Mouse (Mus musculus) telencephalon, adult 2 months (tissue): Measurements from ENCODE around the gene Mmel1.

Source experiments
- DNase-seq: peaks from one replicate; pipeline ENCODE4 v3.0.0-alpha.2; 2011; ENCODE audit warnings: low read depth, low spot score

Mmel1 gene

GRCm38 (mm10) chr4:154936542-154937255, 67.3 kb downstream of the Mmel1 start:
- DNase-seq, result no peak

GRCm38 (mm10) chr4:154937746-154938145, 68.4 kb downstream of the Mmel1 start:
- DNase-seq, result no peak

GRCm38 (mm10) chr4:154940156-154940555, 70.8 kb downstream of the Mmel1 start:
- no peak for DNase-seq

- no peak for DNase-seq
These were observed 72.4 kb downstream of the Mmel1 start for GRCm38 (mm10) chr4:154941831-154942230.

- no peak for DNase-seq
These were observed 73.4 kb downstream of the Mmel1 start for GRCm38 (mm10) chr4:154942632-154943322.

- no peak for DNase-seq
These were observed 74.1 kb downstream of the Mmel1 start for GRCm38 (mm10) chr4:154943323-154944039.

- peak; percentile 82 for DNase-seq
These were observed 74.8 kb downstream of the Mmel1 start for GRCm38 (mm10) chr4:154944121-154944590.
